Mouse (Mus musculus) testis, postnatal 14 days (tissue): ENCODE results near the gene Atg9a.

Experiments used
- DNase-seq: peaks from one replicate; pipeline ENCODE4 v3.0.0; 2021; ENCODE audit warnings: low spot score

The Atg9a gene

GRCm38 (mm10) chr1:75214886-75215285 lies 22.9 kb upstream of the Atg9a start:
- no peak for DNase-seq

DNA sequence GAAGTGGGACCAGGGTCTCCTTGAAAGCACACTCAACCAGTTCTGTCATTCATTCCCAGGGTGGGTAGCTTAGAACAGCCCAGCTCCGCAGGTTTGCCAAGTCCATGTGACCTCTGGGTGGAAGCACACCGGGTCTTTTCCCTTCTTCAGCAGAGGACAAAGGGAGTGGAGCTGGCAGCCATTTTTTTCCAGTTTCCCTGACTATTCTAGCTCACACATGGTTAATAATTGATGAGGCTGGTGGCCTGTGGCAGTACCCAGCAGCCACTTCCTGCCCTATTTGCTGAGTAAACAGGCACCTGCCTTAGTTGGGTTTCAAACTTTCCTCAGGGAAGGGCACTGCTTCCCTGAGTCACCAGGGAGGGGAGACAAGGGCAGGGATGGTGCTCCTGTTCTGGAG lies 22.4 kb upstream of the Atg9a start:
- no peak for DNase-seq

GRCm38 (mm10) chr1:75213096-75213495 lies 21.1 kb upstream of the Atg9a start:
- no peak for DNase-seq

- DNase-seq = no peak
Measured at GRCm38 (mm10) chr1:75212542-75212941, 20.5 kb upstream of the Atg9a start.

DNA sequence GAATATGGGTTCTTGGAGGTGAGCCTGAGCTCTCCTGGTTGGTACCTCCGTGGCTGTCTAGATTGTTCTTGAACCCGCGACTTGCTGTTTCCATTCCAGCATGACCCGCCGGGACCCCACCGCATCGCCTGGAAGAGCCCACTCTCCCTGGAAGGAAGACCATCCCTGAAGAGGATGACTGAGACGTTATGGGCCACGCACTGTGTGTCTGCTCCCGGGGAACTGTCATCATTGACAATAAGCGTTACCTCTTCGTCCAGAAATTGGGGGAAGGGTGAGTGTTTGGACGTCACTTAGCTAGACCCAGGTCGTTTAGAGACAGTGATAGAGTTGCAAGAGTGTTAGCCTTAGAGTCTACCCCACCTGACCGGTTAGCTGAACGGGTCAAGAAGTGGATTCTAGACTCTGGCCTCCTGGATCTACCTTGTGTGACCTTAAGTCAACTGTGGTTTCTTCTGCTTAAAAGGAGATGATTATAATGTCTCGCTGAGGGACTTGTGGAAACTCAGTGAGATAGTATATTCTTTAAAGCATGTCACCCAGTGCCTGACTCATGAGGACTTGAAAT lies 19.2 kb upstream of the Atg9a start:
- no peak for DNase-seq

GRCm38 (mm10) chr1:75210136-75211087 lies 18.4 kb upstream of the Atg9a start, which contains the start of the genes Glb1l and Stk16:
Gene Glb1l (minus strand): TSS chr1:75210813.
Gene Stk16 (plus strand): TSS chr1:75210838.
- DNase-seq = peak; percentile 97

GRCm38 (mm10) chr1:75208967-75209678 lies 17.1 kb upstream of the Atg9a start:
- no peak for DNase-seq

GRCm38 (mm10) chr1:75201236-75201635 lies 9.2 kb upstream of the Atg9a start:
- DNase-seq = no peak

DNA sequence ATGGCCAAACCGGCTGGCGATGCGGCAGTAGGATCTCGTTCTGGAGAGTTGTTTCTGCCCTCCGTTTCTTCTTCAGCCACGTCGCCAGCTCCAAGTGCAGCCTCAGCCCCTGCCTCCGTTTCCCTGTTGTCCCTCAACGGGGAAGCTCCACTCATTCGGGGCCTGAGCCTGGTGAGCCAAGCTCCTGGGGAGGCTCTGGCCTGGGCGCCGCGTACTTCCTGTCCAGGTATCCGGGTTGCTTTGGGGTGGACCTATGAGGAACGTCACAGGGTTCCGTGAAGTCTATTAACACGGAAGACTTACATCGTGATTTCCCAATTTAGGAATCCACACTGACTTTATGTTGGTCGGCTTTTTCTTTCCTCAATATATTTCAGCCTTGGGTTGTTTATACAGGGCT lies 456 bp upstream of the Atg9a start:
- peak; percentile 66 for DNase-seq

- no peak for DNase-seq
Measured at GRCm38 (mm10) chr1:75191258-75191621, 756 bp downstream of the Atg9a start.

- DNase-seq = no peak
Measured at GRCm38 (mm10) chr1:75190577-75190976, 1.4 kb downstream of the Atg9a start.

GRCm38 (mm10) chr1:75187914-75188483 lies 4.0 kb downstream of the Atg9a start:
- no peak for DNase-seq

- DNase-seq = no peak
Measured at GRCm38 (mm10) chr1:75187126-75187525, 4.9 kb downstream of the Atg9a start.

GRCm38 (mm10) chr1:75185495-75185894 lies 6.5 kb downstream of the Atg9a start:
- no peak for DNase-seq

DNA sequence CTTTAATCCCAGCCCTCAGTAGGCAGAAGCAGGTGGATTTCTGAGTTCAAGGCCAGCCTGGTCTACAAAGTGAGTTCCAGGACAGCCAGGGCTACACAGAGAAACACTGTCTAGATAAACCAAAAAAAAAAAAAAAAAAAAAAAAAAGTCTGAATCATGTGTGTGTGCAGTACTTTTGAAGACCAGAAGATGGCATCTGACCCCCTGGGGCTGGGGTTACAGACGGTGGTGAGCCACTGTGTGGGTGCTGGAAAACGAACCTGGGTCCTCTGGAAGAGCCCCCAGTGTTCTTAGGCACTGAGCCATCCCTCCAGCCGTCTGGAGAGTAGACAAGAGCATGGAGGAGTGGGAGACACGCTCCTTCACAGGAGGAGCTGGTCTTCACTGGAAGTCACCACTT lies 9.8 kb downstream of the Atg9a start:
- DNase-seq = no peak

DNA sequence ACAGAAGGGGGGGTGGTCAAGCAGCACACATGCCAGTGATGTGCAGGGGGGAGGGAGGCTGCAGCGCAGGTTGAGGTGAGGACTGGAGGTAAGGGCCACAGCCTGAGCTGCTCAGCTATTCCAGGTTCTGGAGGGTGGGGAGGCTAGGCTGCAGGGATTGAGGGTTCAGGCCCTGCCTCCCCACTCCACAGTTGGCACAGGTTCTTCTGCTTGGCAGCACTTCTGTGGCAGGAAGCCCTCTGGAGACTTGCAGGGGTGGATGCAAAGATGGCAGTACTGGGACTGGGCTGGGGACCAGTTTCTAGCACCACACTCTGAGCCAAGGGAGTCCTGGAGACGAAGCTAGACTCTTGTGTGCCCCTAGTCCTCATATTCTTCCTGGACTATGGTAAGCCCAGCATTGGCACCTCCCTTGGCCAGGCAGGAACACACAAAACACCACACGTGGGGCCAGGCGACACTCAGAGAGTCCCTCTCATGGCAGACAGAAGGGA lies 10.6 kb downstream of the Atg9a start:
- DNase-seq = no peak

- DNase-seq = no peak
Measured at GRCm38 (mm10) chr1:75180741-75181140, 11.3 kb downstream of the Atg9a start.

GRCm38 (mm10) chr1:75180105-75180590 lies 11.8 kb downstream of the Atg9a start, which contains the start of gene Abcb6:
Gene Abcb6 (minus strand): TSS chr1:75180392.
- peak; percentile 88 for DNase-seq

GRCm38 (mm10) chr1:75179334-75180104 lies 12.5 kb downstream of the Atg9a start:
- no peak for DNase-seq

DNA sequence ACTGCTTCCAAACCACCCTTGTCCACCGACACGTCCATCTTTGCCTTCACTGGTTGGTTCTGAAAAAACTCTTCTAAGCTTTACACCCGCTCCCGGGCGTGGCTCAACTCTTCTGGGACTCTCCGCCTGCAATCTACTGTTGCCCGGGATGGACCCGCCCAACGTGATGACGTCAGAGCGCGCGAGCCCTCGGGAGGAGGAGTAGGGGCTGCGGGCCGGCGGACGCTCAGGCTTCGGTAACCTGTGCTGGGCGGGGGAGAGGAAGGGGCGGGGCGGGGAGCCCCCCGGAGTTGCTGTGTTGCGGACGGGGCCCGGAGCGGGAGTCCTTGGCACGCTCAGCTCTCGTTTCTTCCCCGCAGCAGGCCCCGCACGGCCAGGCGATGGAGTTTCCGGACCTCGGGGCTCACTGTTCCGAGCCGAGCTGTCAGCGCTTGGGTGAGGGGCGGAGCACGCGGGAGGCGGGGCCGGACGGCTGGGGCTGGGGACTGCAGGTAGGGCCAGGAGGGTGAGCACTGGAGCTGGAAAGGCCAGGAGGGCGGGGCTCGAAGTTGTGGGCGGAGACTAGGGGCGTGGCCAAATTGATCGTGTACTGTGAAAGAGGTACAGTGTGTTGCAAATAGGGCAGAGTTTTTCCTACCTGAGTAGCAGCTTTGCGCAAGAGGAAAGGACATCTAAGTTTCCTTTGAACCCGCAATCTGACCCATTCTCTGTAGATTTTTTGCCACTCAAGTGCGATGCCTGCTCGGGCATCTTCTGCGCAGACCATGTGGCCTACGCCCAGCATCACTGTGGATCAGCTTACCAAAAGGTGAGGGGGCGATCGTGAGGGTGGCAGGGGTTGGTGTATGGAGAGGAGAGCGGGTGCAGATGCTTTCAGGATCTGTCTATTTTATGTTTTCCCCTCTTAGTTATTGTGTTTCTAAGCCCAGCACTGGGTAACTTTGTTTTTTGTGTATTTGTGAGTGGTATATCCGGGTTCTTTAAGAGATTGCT lies 23.2 kb downstream of the Atg9a start, which contains the start of gene Zfand2b:
TSS of gene Zfand2b (plus strand) at position 175 of the 993 bp plus-strand sequence.
- DNase-seq = peak; percentile 94
